Mouse (Mus musculus): ENCODE results near the gene Plch2.
A peak's percentile ranks its signal among the peaks of the same experiment; 100 is the strongest.

The Plch2 gene

DNA sequence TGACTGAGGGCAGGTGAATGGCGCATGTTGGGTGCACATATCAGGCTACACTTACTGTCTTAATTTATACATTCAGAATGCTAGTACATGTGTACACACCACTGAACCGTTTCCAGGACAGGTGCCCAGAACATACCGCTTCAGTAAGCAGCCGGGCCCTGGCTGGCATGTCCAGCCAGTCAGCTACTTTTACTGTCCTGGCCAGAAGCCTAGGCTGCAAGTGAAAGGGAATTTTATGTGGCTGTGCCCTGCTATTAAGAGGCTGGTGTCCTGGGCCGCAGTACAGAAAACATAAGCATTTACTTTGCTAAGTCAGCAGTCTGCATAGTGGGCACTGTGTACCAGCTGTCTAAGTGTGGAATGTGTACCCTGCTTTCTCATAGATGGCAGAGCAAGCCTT, 14.3 kb upstream of the Plch2 start:
- DNase-seq = peak; percentile 78 to 81

DNA sequence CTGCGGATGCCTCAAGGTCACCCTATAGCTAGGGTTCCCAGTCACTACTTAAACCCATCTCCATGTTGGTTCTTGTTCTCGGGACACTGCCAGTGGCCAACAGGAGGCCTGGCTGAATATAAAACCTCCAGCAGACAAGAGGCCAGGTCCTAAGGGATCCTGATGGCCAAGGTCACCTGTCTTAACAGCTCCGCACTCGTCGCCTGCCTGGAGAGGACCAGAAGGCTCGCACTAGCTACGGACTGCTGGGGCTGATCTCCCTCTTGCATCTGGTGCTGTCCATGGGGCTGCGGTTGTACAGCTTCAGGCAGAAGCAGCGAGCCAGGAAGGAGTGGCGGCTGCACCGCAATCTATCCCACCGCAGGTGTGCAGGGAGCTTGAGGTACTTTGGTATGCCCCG, 13.6 kb upstream of the Plch2 start:
- no peak for DNase-seq

DNA sequence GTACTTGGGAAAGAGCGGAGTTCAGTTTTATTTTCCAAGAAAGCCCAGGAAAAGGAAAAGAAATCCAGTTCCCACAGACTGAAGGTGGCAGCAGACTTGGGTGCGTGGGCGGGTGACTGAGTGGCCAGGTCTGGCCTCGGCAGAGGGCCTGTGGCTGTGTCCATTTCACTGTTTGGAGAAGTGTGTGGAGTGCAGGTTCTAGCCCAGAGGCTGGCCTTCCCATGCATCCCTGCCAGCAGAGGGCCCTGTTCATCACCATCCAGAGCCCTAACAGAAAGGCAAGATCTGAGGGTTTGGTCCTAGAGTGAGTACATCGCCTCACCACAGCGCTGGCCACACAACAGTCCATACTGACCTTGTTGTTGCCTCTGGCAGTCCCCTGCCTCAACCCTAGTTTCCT, 12.6 kb upstream of the Plch2 start:
- peak in 1 of 2 experiments; percentile 39 for DNase-seq

DNA sequence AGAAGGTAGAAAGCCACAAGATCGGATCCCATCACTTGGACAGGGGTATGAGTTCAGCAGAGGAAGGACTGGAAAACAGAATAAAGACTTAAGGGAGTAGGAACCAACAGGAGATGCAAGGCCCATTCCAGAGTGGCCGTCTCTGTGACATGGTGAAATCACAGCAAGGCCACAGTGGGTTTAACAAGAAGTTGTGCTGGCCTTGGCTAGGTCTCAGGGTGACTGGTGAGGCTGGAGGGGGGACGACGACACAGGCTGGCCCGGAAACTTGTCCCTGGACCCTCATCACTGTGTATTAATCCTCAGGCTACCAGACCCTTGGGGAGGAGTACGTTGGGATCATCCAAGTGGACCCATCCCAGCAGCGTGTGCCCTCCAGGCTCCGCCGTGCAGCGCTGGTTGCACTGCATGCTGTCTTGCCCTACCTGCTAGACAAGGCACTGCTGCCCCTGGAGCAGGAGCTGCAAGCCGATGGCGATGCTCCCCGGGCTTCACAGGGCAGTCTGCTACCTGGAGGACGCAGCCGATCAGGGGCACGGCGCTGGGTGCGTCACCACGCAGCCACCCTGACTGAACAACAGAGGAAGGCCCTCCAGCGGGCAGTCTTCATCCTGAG, 11.9 kb upstream of the Plch2 start:
- DNase-seq = no peak

DNA sequence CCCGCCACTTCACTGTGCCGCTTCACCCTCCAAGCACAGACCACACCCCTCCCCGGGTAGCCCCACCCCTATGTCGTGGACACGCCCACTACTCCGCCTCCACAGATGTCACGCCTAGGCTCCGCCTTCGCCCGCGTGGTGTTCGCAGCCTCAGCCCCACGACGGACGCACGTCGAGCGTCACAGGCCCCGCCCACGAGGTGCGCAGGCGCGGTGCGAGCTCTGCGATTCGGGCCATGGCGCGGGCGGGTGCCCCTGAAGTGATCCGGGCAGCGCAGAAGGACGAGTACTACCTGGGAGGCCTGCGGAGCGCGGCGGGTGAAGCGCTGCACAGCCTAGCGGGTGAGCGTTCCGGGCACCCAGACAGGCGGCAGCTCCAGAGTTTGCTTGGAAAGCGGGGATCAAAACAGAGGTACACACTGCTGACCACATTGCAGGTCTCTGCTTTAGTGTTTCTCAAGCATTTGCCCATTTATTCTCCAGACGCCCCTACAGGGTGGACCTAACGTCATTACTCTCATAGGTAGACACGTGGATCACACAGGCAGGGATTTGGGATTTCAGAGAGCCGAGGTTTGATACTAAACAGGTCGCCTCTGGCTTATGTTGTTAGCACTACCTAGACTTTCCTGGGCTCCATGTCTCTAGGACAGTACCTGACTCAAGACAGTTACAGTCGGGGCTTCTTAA, 10.4 kb upstream of the Plch2 start, which contains the start of gene Pex10:
Gene Pex10 (plus strand): TSS at position 183 of the 689 bp plus-strand sequence.
- peak; percentile 96 to 97 for DNase-seq

DNA sequence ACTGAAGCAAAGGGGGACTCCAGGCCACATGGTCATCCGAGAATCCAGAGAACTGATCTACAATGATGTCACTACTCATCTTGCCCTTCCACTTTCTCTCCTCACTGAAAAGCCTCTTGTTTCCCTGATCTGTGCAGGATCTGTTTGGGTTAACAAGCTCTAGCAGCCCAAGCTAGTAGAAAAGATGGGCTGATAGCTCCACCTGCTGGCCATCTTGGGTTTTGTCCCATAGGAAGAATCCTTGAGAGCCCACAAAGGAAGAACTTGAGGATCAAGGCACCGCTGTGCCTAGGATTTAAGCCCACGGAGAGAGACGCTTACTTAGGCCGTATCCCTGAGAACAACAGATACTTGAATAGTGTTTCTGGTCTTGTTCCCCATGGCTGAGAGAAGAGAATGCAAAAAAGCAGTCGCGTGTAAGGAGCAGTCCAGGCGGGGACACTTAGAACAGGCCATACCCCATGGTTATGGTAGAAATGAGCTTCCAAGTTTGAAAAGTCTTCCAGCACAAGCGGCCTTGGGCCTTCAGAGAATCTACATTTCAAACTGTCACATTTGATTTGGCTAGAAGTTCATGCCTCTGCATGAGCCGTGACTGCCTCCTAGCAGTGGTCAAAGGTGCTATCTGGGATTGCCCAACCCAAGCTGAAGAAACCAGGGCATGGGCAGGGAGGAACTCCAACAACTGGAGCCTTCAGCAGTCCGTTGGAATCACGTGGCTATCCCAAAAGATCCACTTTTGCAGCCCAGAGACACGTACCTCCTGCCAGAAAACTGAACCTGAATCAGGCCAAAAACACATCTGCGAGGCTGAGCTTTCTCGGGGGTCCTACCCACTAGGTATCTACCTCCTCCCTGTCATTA, 9.6 kb upstream of the Plch2 start:
- DNase-seq = peak; percentile 86 to 95

DNA sequence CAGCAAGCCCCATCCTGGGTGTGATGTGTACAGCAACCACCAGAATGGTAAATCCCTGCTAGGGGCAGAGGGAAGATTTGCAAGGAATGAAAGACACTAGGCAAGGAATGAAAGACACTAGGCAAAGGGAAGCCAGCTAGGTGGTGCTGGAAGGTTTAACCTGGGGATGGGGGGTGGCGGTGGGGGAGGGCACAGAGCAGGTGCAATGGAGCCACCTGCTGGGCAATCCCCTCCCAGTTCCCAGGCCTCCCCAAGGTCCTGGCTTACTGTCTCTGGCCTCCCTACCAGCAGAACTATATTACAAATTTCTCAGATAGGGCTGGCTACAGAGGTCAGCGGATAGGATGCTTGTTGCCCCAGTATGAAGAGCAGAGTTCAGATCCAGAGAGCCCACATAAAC, 7.9 kb upstream of the Plch2 start:
- no peak for DNase-seq

DNA sequence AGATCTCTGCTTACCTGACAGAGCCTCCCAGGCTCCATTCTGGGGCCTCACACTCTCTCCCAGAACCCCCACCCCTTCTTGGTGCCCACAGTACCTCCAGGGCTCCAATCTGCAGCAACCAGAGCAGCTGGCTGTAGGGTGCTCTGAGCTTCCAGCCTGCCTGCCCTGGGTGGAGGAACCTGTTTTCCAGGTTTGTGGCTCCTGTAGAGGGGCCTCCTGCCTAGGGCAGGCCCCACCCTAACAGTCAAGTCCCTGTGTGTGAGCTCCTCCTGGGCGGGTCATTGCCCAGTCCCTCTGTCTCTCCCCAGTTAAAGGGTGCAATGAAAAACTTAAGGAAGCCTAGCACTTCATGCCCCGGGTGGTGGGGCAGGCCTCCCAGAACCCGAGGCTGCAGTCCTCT, 7.3 kb upstream of the Plch2 start:
- no peak for DNase-seq

DNA sequence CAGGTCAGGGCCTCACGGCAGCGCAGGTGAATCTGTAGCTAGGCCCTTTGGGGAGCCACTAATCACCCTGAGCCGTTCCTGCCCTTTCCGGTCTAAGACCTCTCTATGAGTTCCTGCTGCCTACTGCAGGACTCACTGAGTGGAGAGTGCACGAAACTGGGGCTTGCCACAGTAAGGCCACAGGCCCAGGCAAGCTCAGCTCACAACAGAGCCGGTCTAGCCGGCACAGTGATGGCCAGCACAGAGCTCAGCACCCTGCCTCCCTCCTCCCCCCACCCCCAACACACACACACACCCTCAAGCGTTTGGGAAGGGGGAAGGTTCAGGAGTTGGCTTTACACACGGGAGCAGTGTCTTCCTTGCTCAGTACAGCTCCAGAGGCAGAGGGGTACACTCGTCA, 1.7 kb upstream of the Plch2 start:
- DNase-seq = no peak

DNA sequence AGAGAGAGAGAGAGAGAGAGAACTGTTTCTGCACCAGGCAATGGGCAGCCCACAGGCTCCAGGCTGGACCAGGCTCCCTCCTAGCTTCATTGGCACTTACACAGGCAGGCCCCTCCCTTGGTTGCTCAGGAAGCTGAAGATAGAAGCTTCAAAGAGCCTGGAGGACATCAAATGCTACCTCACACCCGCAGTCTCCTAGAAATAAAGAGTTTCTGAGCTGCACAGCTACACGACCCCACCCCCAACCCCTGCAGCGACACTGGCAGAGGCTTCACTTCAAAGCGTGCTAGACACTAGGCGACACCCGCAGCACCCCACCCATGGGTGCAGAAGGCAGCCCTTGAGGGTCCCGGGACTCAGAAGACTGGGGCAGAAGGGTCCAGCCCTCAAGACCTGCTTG, 6.5 kb downstream of the Plch2 start:
- DNase-seq = no peak

DNA sequence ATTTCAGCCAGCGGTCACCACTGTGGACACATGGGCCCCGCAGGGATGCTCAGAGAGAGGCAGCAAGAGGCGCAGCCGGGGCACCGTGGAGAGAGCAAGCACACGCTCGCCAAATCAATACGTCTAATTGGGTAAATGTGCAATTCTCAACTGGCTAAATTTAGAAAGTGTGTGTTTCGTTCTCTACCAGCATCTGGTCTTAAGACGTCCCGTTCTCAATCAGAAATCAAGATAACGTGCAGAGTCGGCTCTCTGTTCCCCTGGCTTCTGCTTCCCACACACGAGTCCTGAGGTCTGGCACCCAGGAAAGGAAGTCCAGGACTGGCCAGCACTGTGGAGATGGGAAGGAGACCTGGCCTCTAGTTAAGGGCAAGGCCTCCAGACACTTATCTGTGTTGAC, 9.9 kb downstream of the Plch2 start:
- no peak for DNase-seq

DNA sequence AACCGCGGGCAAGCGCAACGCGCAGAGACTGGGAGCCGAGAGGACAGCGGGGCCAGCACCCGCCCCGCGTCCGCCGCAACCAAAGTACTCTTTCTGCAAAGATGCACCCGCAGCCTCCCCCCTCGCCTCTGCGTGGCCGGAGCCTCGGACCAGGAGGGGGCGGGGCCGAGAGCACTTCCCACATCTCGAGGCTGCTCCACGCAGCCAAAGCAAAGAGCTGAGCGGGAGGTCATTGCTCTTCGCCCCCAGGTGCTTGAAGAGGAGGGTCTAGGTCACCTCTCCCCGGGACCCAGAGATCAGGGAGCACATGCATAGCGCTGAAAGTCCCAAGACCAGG, 13.3 kb downstream of the Plch2 start:
- no peak for DNase-seq

DNA sequence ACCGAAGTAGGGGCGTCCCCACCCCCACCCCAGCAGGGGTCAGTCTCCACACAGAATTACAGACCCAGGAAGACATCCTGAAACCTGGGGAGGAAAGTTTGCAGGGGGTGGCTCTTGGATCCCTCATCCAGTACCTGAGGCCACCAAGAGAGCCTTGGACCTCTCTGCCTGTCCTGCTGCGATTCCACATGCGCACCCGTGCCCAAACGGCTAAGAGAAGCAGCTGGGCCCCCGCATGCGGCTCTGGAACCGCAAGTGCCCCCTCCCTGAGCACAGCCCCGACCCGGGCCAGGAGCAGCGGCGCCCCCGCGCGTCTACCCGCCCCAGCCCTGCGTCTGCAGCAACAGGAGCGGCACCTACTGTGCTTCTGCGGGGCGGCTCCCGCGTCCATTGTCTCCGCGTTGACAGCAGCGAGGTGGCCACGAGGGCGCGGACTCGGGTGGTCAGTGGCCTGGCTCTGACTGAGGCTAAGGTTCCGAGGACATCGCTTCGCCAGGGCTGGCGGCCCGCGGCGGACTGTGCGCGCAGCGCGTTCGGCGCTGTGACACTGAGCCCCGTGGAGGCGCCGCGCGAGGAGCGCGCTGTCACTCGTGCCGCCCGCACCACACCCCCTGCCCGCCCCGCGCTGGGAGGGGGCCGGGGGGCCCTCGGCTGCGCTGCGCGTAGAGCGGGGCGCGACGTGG, 13.8 kb downstream of the Plch2 start:
- no peak for DNase-seq

DNA sequence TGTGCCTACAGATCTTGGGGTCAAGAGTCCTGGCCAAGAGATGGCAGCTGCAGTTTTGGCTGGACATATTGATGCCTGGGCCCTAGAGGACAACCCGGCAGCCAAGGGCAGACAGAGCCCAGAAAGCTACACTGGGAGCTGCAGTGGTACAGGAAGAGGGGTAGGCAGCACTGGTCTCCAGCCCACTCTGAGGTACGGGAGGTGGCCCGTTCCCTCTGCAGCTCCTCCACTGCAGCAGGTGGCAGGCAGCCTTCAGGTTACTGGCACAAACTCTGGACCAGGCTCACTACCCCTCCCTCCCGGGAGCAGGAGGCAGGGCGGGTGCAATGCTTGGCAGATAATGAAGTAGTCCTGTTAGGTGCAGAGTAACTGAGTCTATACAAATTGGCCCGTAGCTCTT, 15.9 kb downstream of the Plch2 start:
- no peak for DNase-seq

DNA sequence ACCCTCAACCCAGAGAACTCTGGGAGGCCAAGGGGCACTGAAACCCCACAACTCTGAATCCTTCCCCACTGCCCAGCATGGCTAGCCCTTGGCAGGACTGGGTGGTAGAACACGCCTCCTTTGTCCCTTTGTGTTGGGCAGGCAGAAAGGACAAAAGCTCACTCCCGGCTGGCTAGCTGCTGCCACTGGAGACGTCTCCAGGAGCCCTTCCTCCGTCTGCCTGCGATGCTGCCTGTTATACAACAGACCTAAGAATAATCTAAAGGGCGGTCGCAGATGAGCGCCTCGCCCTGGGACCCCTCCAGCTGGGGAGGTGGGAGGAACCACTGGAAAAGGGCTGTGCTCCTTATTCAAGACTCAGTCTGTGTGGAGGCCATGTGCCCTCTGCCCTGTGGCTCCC, 16.4 kb downstream of the Plch2 start:
- DNase-seq = no peak

DNA sequence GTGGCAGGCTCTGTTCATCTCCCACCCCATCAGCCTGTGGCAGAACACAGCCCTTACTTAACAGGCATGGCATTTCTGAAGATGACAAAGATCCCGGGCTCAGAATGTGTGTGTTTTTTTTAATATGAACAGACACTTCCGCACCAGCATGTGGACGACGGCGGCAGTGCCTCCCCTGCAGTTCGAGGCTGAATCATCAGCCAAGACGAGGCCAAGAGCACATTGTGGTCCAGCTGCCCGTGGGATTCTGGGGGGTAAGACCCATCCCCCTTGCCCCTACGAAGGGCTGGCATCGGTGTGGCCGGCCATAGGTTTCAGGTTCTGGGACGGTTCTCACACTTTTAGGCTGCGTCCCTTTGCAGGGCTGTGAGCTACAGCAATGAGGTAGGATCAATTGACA, 21.8 kb downstream of the Plch2 start:
- DNase-seq = no peak

DNA sequence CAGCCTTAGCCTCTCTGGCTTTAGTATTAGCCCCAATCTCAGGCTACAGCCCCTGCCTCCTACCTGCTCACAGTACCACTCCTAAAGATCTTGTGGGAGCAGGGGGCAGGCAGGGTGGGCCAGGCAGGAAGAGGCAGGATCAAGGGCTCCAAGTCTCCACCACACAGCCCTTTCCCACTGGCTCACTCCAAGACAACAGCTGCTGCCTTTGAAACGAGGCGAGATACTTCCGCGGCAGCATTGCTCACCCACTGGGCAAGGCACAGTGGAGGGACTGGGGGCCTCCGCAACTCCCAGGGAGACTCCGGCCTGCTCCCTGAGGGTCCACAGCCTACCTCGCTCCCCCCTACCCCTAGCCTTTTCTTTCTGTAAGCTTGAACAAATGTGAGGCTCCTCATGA, 22.4 kb downstream of the Plch2 start:
- DNase-seq = no peak

DNA sequence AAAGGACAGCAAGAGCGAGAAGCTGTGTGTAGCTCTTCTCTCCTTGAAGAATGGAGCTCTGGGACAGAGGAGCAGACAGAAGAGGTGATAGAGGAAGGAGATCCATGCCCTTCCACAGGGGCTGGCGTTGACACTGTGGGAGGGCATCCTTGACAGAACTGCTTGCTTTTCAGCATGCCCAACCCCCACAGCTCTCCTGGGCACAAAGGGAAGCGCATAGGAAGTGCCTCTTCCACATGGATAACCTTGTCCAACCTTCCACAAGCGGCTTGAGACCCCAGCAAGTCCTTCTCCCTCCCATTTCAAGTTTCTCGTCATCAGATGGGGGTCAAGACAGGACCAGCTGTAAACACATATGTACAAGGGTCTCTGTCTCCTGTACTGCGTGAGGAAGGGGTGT, 23.5 kb downstream of the Plch2 start:
- no peak for DNase-seq

DNA sequence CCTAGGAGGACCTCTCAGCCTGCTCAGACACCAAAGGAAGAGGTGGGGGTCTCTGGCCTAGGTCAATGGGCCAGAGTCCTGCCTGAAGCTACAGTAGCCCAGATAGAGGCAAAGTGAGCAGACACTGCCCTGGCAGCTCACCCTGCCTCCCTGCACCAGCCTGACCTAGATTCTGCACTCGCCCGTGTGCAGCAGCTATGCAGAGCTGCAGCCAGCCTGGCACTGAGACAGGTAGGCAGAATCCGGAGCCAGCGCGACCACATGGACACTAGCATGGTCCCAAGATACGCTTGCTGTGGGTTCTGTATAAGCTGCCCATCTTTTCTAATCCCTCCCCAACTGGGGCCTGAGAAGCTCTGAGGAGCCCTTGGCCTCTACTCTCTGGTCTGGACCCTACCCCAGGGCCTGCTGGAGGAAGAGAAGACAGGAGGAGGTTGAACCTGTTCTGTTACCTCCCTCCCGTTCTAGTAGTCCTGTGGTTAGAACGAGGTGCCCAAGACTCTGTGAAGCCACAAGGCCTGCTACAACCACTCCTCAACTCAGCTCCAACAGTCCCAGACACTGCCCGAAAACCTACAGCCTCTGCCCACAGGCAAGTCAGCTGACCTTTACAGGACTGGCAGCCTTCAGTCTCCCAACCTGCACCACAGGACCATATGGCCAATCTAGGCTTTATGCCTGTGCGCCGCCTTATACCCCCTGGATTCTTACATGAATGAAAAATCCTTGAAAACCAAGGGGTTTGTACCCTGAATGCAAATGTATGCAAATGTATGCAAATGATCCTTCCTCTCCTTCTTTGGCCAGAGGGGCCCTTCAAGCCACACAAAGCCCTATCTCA, 32.2 kb downstream of the Plch2 start:
- DNase-seq = no peak

DNA sequence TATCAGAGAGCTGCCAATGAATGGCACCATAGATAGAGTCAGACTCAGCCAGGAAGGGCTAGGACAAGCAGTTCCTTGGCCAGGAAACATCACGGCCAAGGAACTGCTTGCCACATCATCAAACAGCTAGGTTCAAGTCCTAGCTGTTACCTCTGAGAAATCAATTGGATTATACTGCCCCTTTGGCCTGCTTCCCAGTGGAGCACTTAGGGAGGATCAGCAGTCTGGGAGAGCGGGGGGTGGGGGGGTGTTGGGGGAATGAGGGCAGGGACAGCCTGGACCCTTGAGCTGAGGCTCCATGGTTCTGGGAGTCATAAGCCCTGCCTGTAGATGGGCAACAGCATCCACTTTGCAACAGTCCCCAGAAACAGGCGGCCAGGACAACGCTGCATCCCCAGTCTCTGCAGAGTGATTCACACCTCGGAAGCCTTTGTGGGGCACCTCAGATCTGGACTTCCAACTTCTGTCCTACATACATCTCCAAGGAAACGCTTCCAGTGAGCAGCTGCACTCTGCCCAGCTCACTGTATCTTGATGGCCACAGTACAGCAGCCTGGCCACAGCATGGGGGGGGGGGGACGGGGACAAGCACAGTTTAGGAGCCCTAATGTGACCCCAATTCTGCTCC, 34.2 kb downstream of the Plch2 start:
- no peak for DNase-seq

DNA sequence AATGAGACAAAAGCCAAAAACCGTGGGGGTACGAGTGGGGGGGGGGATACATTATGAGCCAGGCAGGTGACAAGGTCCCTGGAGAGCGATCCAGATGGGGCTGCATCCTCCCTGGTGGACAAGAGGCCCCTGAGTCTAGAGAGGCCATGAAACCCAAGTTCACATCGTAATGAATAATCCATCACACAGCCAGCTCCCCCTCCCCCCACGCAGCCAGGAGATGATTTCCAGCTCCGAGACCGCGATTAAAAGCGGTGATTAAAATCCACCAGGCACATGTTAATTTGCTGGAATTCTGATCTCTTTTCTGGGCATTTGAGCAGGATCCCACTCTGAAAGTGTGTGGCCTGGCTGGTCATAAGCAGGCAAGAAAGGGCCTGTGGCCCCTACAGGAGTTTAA, 35.8 kb downstream of the Plch2 start:
- no peak for DNase-seq

DNA sequence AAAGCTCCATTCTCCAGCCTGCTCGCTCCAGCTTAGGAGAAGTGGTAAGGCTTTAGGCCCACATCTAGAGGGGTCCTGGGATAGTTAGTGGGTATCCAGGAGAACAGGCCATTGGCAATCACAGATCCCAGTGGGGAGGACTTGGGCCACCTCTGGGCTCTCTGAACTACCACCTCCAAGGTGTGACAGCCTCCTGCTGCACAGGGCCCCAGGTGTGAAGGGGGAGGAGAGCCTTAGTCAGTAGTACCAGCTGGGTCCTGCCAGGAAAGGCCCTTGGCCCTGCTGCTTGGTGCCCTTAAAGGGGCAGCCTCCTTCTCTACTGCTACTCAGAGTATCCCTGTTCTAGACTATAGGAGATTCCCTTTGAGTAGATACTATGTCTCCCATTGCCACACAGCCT, 36.4 kb downstream of the Plch2 start:
- DNase-seq = no peak
